Mouse (Mus musculus) heart, embryonic 14.5 days (tissue): ENCODE data around the gene Gm10720. TPM values are rescaled to one million over a fixed set of nuclear protein-coding genes. Genes with fewer than 3 reads are reported as not detected.
"Not testable (repeated sequence)": the region's sequence is repeated elsewhere in the genome, so short reads cannot be mapped to it uniquely, and the experiment has no call there.

Experiments
- ATAC-seq: fragments of 200-750 bp; cut with Nextera tagmentation; 2 replicates; pipeline ENCODE4 v1.8.0; 2017; ENCODE audit warnings: low read depth, moderate TSS enrichment; ENCODE audit not compliant: insufficient number of reproducible peaks, insufficient read depth, low FRiP score
- H3K27ac ChIP-seq, 2 experiments: fragments of 200-500 bp in 1 of 2; fragments of 300-500 bp in 1 of 2; sonication (generic) in 1 of 2; replicated peaks in 1 of 2; 2 replicates each; pipeline ENCODE4 v1.5.1; 2012 to 2014; ENCODE audit warnings: low read depth in 2 of 2, low read length in 2 of 2, control low read depth in 1 of 2, mild to moderate bottlenecking in 1 of 2, mixed read lengths in 1 of 2; ENCODE audit not compliant: control insufficient read depth in 1 of 2, insufficient read depth in 1 of 2
- H3K27me3 ChIP-seq: fragments of 300-500 bp; sonication (generic); 2 replicates; pipeline ENCODE4 v1.6.1; 2014; ENCODE audit warnings: mild to moderate bottlenecking, low read length, control low read depth; ENCODE audit not compliant: control insufficient read depth, insufficient read depth
- H3K36me3 ChIP-seq: fragments of 300-500 bp; sonication (generic); 2 replicates; pipeline ENCODE4 v1.6.1; 2014; ENCODE audit warnings: mild to moderate bottlenecking, control low read depth, low read length, mixed read lengths; ENCODE audit not compliant: control insufficient read depth, insufficient read depth
- H3K4me1 ChIP-seq, 2 experiments: fragments of 200-500 bp in 1 of 2; fragments of 300-500 bp in 1 of 2; sonication (generic) in 1 of 2; 2 replicates each; pipeline ENCODE4 v1.6.1; 2012 to 2014; ENCODE audit warnings: low read length in 2 of 2, control low read depth in 1 of 2, mixed read lengths in 1 of 2; ENCODE audit not compliant: control insufficient read depth in 2 of 2, insufficient read depth in 2 of 2
- H3K4me2 ChIP-seq: fragments of 300-500 bp; sonication (generic); 2 replicates; pipeline ENCODE4 v1.6.1; 2014; ENCODE audit warnings: mild to moderate bottlenecking, low read length
- H3K4me3 ChIP-seq, 2 experiments: fragments of 200-500 bp in 1 of 2; fragments of 300-500 bp in 1 of 2; sonication (generic) in 1 of 2; 2 replicates each; pipeline ENCODE4 v1.5.1; 2012 to 2014; ENCODE audit warnings: low read length in 2 of 2, mild to moderate bottlenecking in 2 of 2, control low read depth in 1 of 2, low read depth in 1 of 2, moderate library complexity in 1 of 2; ENCODE audit not compliant: control insufficient read depth in 1 of 2, insufficient read depth in 1 of 2
- H3K9ac ChIP-seq: fragments of 300-500 bp; sonication (generic); 2 replicates; pipeline ENCODE4 v1.6.1; 2014; ENCODE audit warnings: mild to moderate bottlenecking, low read length
- H3K9me3 ChIP-seq: fragments of 300-500 bp; sonication (generic); 2 replicates; pipeline ENCODE4 v1.6.1; 2016; ENCODE audit warnings: low read length, control low read depth; ENCODE audit not compliant: control insufficient read depth
- WGBS: fragments of 180-500 bp; shearing (Covaris S2); extraction: QIAGEN DNeasy Blood & Tissue Kit; methylation state at CpG from one replicate; pipeline ENCODE4 v1.1.7; 2014; 5-methylcytosine and 5-hydroxymethylcytosine counted together
- polyA plus RNA-seq: library from polyadenylated mRNA; unstranded; fragments of >200 nt; fragmentation: Nextera tagmentation; extraction: Ambion mirVana; gene quantifications from 2 replicates; pipeline ENCODE4 v1.2.1, GENCODE M21; 2014

The Gm10720 gene
- polyA plus RNA-seq, 1 experiment from 2014 or later: not detected

DNA sequence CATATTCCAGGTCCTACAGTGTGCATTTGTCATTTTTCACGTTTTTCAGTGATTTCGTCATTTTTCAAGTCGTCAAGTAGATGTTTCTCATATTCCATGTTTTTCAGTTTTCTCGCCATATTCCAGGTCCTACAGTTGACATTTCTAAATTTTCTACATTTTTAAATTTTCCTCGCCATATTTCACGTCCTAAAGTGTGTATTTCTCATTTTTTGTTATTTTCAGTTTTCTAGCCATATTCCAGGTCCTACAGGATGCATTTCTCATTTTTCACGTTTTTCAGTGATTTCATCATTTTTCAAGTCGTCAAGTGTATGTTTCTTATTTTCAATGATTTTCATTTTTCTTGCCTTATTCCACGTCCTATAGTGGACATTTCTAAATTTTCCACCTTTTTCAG, 11.3 kb downstream of the Gm10720 start:
- H3K4me1 ChIP-seq, H3K9ac ChIP-seq, H3K27ac ChIP-seq, H3K4me2 ChIP-seq, H3K4me3 ChIP-seq, H3K27me3 ChIP-seq, H3K36me3 ChIP-seq, ATAC-seq, H3K9me3 ChIP-seq: not testable (repeated sequence)
- 60% methylated on average over 9 of the region's 9 CpGs for WGBS

GRCm38 (mm10) chr9:3027200-3027599, 11.7 kb downstream of the Gm10720 start:
- H3K36me3 ChIP-seq, H3K4me3 ChIP-seq, H3K9me3 ChIP-seq, H3K4me1 ChIP-seq, H3K27me3 ChIP-seq, ATAC-seq, H3K27ac ChIP-seq, H3K9ac ChIP-seq, H3K4me2 ChIP-seq: not testable (repeated sequence)
- WGBS: 64% methylated on average over 9 of the region's 9 CpGs

DNA sequence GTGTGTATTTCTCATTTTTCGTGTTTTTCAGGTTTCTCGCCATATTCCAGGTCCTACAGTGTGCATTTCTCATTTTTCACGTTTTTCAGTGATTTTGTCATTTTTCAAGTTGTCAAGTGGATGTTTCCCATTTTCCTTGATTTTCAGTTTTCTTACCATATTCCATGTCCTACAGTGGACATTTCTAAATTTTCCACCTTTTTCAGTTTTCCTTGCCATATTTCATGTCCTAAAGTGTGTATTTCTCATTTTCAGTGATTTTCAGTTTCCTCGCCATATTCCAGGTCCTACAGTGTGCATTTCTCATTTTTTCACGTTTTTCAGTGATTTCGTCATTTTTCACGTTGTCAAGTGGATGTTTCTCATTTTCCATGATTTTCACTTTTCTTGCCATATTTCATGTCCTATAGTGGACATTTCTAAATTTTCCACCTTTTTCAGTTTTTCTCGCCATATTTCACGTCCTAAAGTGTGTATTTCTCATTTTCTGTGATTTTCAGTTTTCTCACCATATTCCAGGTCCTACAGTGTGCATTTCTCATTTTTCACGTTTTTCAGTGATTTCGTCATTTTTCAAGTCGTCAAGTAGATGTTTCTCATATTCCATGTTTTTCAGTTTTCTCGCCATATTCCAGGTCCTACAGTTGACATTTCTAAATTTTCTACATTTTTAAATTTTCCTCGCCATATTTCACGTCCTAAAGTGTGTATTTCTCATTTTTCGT, 14.0 kb downstream of the Gm10720 start:
- H3K4me3 ChIP-seq, H3K4me2 ChIP-seq, H3K27me3 ChIP-seq, H3K4me1 ChIP-seq, H3K36me3 ChIP-seq, H3K9me3 ChIP-seq, ATAC-seq, H3K9ac ChIP-seq, H3K27ac ChIP-seq: not testable (repeated sequence)
- WGBS: 60% methylated on average over 12 of the region's 16 CpGs

- H3K27me3 ChIP-seq, H3K9me3 ChIP-seq, H3K27ac ChIP-seq, H3K4me2 ChIP-seq, H3K4me1 ChIP-seq, H3K4me3 ChIP-seq, H3K9ac ChIP-seq, H3K36me3 ChIP-seq: not testable (repeated sequence)
- peak; percentile 44; the same call in 1 of the 2 replicates for ATAC-seq
- 50% methylated on average over 2 of the region's 10 CpGs for WGBS
These were observed 15.3 kb downstream of the Gm10720 start for GRCm38 (mm10) chr9:3030677-3031318.

GRCm38 (mm10) chr9:3034299-3034698, 18.8 kb downstream of the Gm10720 start, which contains the start of gene Gm17535:
Gene Gm17535, plus strand, starts transcription at chr9:3034599.
- H3K9me3 ChIP-seq, H3K4me2 ChIP-seq, H3K27me3 ChIP-seq, H3K36me3 ChIP-seq, H3K4me3 ChIP-seq, H3K27ac ChIP-seq, H3K9ac ChIP-seq, H3K4me1 ChIP-seq, ATAC-seq: not testable (repeated sequence)
- WGBS: no CpG with 5 or more reads among the region's 8 CpGs

DNA sequence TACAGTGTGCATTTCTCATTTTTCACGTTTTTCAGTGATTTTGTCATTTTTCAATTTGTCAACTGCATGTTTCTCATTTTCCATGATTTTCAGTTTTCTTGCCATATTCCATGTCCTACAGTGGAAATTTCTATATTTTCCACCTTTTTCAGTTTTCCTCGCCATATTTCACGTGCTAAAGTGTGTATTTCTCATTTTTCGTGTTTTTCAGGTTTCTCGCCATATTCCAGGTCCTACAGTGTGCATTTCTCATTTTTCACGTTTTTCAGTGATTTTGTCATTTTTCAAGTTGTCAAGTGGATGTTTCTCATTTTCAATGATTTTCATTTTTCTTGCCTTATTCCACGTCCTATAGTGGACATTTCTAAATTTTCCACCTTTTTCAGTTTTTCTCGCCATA, 21.1 kb downstream of the Gm10720 start, which contains the start of gene Gm10715:
TSS of gene Gm10715 (plus strand) at position 301 of the 400 bp plus-strand sequence.
- H3K36me3 ChIP-seq, H3K27ac ChIP-seq, H3K4me1 ChIP-seq, H3K27me3 ChIP-seq, H3K4me2 ChIP-seq, H3K9me3 ChIP-seq, H3K4me3 ChIP-seq, ATAC-seq, H3K9ac ChIP-seq: not testable (repeated sequence)
- WGBS: 71% methylated on average over 6 of the region's 8 CpGs

- not testable (repeated sequence) for H3K4me3 ChIP-seq
- 56% methylated on average over 4 of the region's 4 CpGs for WGBS
These were observed 22.7 kb downstream of the Gm10720 start for GRCm38 (mm10) chr9:3038161-3038560.

More at GRCm38 (mm10) chr9:3038161-3038560, 22.7 kb downstream of the Gm10720 start:
- not testable (repeated sequence) for H3K9ac ChIP-seq, H3K4me1 ChIP-seq, H3K4me2 ChIP-seq, H3K36me3 ChIP-seq, H3K9me3 ChIP-seq, H3K27me3 ChIP-seq, H3K27ac ChIP-seq, ATAC-seq
